Mouse (Mus musculus): Measurements from ENCODE around the gene Hoxa6. TPM values are rescaled to one million over a fixed set of nuclear protein-coding genes. Genes with fewer than 3 reads are reported as not detected.

Gene Hoxa6
- polyA plus RNA-seq, 1 experiment from 2014 or later = 2.2 TPM

DNA sequence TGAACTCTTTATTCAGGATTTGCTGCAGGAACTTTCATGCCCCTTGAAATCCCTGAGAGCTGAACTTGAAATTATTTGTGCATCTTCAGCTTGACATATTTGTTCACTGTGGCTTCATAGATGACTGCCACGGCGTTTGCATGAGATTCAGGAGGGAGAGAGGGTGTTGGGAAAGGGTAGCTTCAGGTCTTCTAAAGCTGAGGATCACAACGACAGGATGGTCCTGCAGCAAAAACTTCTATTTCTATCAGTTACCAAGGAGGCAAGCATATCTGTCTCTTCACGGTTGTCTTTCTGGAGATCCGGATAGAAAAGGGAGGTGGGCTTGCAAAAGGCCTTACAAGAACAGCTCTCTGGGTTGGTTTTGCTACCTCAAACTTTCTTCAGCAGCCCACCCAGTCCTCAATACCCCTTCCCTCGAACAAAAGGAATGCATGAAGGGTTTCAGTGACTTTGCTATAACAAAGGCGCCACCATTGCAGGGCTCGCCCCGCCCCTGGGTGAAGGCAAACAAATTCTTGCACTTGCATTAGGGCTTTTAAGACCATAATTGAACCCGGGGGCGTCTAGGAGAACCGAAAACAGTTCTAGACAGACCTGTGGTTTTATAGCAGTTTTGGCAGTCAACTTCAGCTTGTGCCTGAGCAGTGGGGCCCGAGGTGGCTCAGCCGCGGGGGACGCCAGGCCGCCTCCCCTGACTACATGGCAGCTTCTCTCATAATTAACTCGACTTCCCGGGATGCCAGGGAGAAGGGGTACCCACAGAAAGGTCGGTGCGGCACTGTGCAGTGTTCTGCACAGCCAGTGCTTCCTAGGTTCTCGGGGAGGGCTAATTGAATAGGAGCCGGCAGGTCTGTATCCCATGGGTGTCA is 39.5 kb upstream of the Hoxa6 start:
- no peak for ATAC-seq

DNA sequence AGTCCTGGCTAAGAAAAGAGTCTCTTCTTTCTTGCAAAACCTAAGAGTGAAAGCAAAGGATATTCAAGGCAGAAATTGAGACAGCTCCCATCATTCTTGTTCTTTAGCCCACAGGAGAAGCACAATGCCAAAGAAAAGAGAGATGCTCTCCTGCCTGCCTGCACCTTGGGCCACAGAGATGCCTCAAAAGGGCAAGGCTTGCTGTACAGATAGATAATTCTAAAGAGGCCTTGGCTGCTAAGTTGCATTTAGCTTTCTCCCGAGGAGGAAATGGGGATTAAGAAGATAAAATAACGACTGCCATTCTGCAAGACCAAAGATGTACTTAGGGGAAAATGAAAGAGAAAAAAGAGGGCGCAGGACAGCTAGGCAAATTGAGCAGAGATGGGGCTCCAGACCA is 38.4 kb upstream of the Hoxa6 start:
- ATAC-seq = no peak
- peaks cover 93% of the 10 kb centered on the region for H3K27me3 ChIP-seq (replicated peaks)
- WGBS = 6% methylated on average over 3 of the region's 3 CpGs
- peak overlapping the region; percentile 28; the same call in 1 of the 2 replicates for H3K4me3 ChIP-seq (replicated peaks)
- no peaks in the 10 kb centered on the region for H3K36me3 ChIP-seq
- H3K27ac ChIP-seq = no peak overlapping the region
- peak overlapping the region; percentile 43 for H3K4me2 ChIP-seq (replicated peaks)
- no peaks in the 10 kb centered on the region for H3K9me3 ChIP-seq
- H3K9ac ChIP-seq = peak overlapping the region; percentile 36; the same call in 1 of the 2 replicates
- 0 out of 2 replicates have a peak, but pooled peaks cover 18% of the 10 kb centered on the region for H3K4me1 ChIP-seq (replicated peaks)

More for the DNA sequence above, 39.5 kb upstream of the Hoxa6 start:
- H3K9me3 ChIP-seq = no peaks in the 10 kb centered on the region
- H3K27ac ChIP-seq = no peak overlapping the region
- H3K9ac ChIP-seq = no peak overlapping the region
- peak overlapping the region; percentile 30 for H3K4me2 ChIP-seq (replicated peaks)
- peaks cover 94% of the 10 kb centered on the region for H3K27me3 ChIP-seq (replicated peaks)
- 2% methylated on average over 23 of the region's 23 CpGs for WGBS
- H3K4me3 ChIP-seq (replicated peaks) = no peak overlapping the region
- H3K4me1 ChIP-seq (replicated peaks) = 0 out of 2 replicates have a peak, but pooled peaks cover 18% of the 10 kb centered on the region
- H3K36me3 ChIP-seq = no peaks in the 10 kb centered on the region

DNA sequence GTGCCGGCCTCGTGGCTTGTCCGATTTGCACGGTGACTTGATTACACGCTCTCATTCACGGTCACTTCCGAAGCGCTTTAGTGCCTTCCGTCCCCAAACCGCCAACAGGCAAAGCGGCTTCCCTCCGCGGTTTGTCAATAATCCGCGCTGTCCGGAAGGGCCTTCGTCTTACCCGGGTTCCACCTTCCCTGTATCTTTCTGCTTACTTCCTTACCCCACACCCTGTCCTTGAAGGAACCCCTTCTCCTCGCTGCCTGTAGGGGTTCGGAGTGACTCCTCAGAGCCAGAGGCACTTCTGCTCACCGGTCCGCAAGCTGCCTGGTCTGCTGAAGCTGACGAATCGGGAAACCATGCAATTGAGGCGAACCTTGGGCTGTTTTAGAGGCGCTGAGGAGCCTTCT is 37.9 kb upstream of the Hoxa6 start:
- no peak for ATAC-seq
- under 1% methylated on average over 26 of the region's 26 CpGs for WGBS
- H3K4me3 ChIP-seq (replicated peaks) = peak overlapping the region; percentile 28
- H3K27ac ChIP-seq = no peak overlapping the region
- H3K9ac ChIP-seq = peak overlapping the region; percentile 36
- no peaks in the 10 kb centered on the region for H3K9me3 ChIP-seq
- peak overlapping the region; percentile 43 for H3K4me2 ChIP-seq (replicated peaks)
- H3K27me3 ChIP-seq (replicated peaks) = peaks cover 93% of the 10 kb centered on the region
- H3K4me1 ChIP-seq (replicated peaks) = 0 out of 2 replicates have a peak, but pooled peaks cover 18% of the 10 kb centered on the region
- no peaks in the 10 kb centered on the region for H3K36me3 ChIP-seq

DNA sequence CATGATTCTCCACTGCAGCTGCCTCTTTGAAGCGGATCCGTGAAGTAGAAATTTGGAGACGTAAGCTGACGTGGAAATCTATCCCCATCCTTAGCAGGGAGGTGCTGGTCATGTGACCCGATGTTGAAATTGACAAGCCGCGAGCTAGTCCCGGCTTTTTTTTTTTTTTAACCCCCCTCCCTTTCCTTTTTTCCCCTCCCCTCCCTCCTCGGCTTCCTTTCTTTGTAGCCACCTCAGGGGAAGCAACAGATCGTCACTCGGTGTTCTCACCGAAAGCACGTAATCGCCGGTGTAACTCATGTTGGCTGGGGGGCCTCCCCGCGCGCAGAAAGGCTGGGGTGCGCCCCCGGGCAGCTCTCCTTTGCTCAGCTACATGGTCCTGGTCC is 37.2 kb upstream of the Hoxa6 start, which contains the start of gene Hoxa11:
Gene Hoxa11, minus strand, starts transcription at position 54 of the 386 bp plus-strand sequence.
- H3K9ac ChIP-seq = peak within 1 kb of the TSS; percentile 36
- ATAC-seq = peak; percentile 51; the same call in 1 of the 2 replicates
- WGBS = under 1% methylated on average over 20 of the region's 20 CpGs

DNA sequence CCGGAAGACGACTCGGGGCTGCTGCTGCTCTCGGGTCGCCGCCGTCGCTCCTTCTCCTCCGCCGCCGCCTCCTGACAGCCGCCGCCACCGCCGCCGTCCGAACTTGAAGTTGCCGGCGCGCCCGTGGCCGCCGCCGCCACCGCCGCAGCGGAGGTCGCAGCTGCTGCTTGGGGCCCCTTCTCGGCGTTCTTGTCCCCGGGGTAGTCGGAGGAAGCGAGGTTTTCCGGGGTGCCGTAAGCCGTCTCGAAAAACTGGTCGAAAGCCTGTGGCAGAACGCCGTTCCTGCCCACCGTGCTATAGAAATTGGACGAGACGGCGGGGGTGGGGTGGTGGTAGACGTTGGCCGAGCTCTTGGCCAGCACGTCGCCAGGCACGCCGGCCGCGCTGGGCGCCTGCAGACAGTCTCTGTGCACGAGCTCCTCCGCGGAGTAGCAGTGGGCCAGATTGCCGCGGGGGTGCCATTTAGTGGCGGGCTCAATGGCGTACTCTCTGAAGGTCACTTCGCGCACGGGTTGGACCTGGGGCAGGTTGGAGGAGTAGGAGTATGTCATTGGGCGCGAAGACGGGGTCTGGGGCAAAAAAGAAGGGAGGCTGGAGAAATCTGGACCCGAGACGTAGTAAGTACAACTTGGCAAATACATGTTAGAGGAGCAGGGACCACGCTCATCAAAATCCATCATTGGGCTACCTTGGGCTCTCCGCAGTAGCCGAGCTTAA is 36.7 kb upstream of the Hoxa6 start:
- H3K27ac ChIP-seq = 0 out of 2 replicates have a peak overlapping the region, but pooled peaks have one; percentile 27
- peak overlapping the region; percentile 21 for H3K9ac ChIP-seq
- H3K36me3 ChIP-seq = no peaks in the 10 kb centered on the region
- peak overlapping the region; percentile 28 for H3K4me3 ChIP-seq (replicated peaks)
- no peak for ATAC-seq
- WGBS = 1% methylated on average over 71 of the region's 71 CpGs
- peak overlapping the region; percentile 27 for H3K4me2 ChIP-seq (replicated peaks)
- no peaks in the 10 kb centered on the region for H3K9me3 ChIP-seq
- peaks cover 95% of the 10 kb centered on the region for H3K27me3 ChIP-seq (replicated peaks)
- H3K4me1 ChIP-seq (replicated peaks) = peaks cover 20% of the 10 kb centered on the region; the same call in 1 of the 2 replicates

More for the DNA sequence above, 37.2 kb upstream of the Hoxa6 start, which contains the start of gene Hoxa11:
- Histone ChIP-seq H3K36me3 (no peaks in the 10 kb centered on the region), H3K27me3 (replicated peaks) (peaks cover 93% of the 10 kb centered on the region), H3K27ac (peak within 1 kb of the TSS; percentile 60; the same call in 1 of the 2 replicates), H3K4me2 (replicated peaks) (peak within 1 kb of the TSS; percentile 43), H3K9me3 (no peaks in the 10 kb centered on the region), H3K4me3 (replicated peaks) (peak within 1 kb of the TSS; percentile 28), H3K4me1 (replicated peaks) (peaks cover 18% of the 10 kb centered on the region; the same call in 1 of the 2 replicates)

DNA sequence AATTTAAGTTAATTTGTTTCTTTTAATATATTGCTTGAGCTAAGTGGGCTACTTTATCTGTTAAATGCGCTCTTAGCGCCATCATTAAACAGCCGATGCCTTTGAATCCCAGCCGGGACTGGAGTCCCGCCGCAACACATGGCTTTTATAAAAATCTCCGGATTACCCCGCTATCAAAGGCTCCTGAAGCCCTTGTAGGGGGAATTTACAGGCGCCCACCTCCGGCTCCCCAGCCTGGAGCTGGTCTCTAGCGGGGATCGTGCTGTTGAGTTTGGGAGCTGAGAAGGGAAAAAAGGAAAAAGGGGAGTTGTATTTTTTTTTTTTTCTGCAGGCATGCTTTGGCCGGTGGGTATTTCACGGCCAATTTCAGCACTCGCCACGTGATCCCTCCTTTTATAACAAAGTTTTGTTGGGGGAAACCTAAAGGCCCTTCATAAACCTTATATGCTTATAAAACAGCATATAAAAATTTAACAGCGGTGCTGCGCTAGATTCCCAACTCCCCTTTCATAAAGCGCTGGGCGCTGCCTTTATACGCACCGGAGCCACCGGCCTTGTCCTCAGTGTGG is 36.0 kb upstream of the Hoxa6 start:
- Histone ChIP-seq H3K36me3 (no peaks in the 10 kb centered on the region), H3K27ac (no peak overlapping the region), H3K4me2 (replicated peaks) (peak overlapping the region; percentile 27), H3K27me3 (replicated peaks) (peaks cover 95% of the 10 kb centered on the region), H3K9me3 (no peaks in the 10 kb centered on the region), H3K4me1 (replicated peaks) (peaks cover 22% of the 10 kb centered on the region; the same call in 1 of the 2 replicates), H3K9ac (peak overlapping the region; percentile 21), H3K4me3 (replicated peaks) (peak overlapping the region; percentile 28)
- no peak for ATAC-seq
- 3% methylated on average over 23 of the region's 23 CpGs for WGBS

DNA sequence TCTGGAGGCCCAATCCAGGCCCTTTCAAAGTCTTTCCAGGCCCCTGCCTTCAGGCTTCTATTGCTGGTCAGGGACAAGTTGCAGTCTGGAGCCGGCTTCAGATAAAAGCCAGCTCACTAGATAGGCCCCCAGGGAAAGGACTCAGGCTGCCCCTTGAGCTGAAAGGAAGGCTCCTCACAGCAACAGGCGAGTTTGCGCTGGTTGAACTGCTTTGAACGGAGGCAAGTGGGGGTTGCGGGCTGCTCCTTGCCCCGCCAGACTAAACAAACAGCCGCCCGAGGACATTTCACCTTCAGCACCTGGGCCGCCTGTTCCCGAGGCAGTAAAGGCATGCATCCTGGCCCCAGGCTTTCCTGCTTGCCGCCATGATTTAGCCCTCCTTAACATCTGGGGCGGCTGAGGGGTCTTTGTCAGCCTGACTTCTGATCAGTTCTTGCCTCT is 35.2 kb upstream of the Hoxa6 start:
- no peak overlapping the region for H3K27ac ChIP-seq
- H3K36me3 ChIP-seq = no peaks in the 10 kb centered on the region
- peak overlapping the region; percentile 15 for H3K4me2 ChIP-seq (replicated peaks)
- peaks cover 92% of the 10 kb centered on the region for H3K27me3 ChIP-seq (replicated peaks)
- H3K9me3 ChIP-seq = no peaks in the 10 kb centered on the region
- peak overlapping the region; percentile 28 for H3K4me3 ChIP-seq (replicated peaks)
- H3K9ac ChIP-seq = no peak overlapping the region
- 2% methylated on average over 12 of the region's 12 CpGs for WGBS
- ATAC-seq = no peak
- peaks cover 22% of the 10 kb centered on the region; the same call in 1 of the 2 replicates for H3K4me1 ChIP-seq (replicated peaks)

DNA sequence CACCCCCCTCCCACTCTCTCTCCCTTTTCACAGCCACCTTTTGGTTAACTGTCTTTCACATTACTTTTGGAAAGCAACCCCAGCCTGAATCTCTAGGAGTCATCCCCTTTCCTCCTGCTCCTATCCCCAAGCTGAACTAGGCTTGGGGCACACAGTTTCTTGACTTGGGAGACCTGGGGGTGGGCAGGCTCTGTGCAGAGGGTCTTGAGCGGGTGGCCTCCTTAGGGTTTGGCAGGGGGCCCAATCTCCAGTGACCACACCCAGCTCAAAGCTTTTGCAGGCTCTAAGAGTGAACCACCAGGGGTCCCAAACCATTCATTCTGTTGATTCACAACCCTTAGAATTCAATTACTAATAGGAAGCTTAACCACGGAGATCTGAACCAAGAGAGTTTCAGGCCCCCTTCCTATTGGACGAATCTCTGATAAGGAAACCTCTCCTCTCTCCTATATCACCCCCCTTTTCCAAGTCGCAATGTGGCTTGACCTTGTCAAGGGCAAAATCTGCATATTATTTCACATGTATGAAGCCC is 34.3 kb upstream of the Hoxa6 start:
- peaks cover 87% of the 10 kb centered on the region for H3K27me3 ChIP-seq (replicated peaks)
- WGBS = 13% methylated on average over 4 of the region's 4 CpGs
- no peak overlapping the region for H3K27ac ChIP-seq
- H3K4me2 ChIP-seq (replicated peaks) = peak overlapping the region; percentile 15; the same call in 1 of the 2 replicates
- no peak overlapping the region for H3K9ac ChIP-seq
- peaks cover 22% of the 10 kb centered on the region; the same call in 1 of the 2 replicates for H3K4me1 ChIP-seq (replicated peaks)
- no peaks in the 10 kb centered on the region for H3K9me3 ChIP-seq
- no peak for ATAC-seq
- H3K36me3 ChIP-seq = no peaks in the 10 kb centered on the region
- no peak overlapping the region for H3K4me3 ChIP-seq (replicated peaks)

DNA sequence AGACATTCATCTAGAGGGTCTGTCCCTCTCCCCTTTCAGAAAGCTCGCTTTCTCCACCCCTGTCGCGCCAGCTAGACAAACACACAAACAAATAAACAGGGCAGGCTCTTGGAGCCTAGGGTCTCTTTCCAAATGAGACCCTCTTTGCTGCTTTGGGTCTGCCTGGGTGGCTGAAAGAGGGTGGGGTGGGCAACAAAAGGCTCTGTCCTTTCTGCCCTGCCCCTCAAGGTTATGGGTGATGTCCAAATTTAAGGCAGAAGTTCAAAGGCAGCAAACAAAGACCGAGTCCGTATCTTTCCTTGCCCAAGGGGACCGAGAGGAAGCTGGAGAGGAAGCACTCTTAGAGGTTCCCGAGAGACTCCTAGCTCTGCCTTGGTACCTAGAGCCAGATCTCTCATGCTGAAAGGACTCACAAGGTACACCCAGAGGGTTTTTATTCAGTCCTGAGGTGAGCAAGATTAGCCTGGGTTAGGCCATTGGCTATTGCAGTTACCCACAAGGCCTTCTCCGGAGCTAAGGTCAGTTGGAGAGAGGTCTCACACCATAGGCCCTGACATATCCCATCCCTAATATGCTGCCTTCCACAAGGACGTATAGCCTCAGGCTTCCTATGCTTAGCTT is 32.6 kb upstream of the Hoxa6 start:
- H3K4me3 ChIP-seq (replicated peaks) = no peak overlapping the region
- H3K9me3 ChIP-seq = no peaks in the 10 kb centered on the region
- no peak overlapping the region for H3K27ac ChIP-seq
- WGBS = 7% methylated on average over 9 of the region's 9 CpGs
- 0 out of 2 replicates have a peak overlapping the region, but pooled peaks have one; percentile 40 for H3K4me2 ChIP-seq (replicated peaks)
- H3K36me3 ChIP-seq = no peaks in the 10 kb centered on the region
- H3K9ac ChIP-seq = no peak overlapping the region
- peaks cover 19% of the 10 kb centered on the region; the same call in 1 of the 2 replicates for H3K4me1 ChIP-seq (replicated peaks)
- H3K27me3 ChIP-seq (replicated peaks) = peaks cover 89% of the 10 kb centered on the region
- no peak for ATAC-seq

DNA sequence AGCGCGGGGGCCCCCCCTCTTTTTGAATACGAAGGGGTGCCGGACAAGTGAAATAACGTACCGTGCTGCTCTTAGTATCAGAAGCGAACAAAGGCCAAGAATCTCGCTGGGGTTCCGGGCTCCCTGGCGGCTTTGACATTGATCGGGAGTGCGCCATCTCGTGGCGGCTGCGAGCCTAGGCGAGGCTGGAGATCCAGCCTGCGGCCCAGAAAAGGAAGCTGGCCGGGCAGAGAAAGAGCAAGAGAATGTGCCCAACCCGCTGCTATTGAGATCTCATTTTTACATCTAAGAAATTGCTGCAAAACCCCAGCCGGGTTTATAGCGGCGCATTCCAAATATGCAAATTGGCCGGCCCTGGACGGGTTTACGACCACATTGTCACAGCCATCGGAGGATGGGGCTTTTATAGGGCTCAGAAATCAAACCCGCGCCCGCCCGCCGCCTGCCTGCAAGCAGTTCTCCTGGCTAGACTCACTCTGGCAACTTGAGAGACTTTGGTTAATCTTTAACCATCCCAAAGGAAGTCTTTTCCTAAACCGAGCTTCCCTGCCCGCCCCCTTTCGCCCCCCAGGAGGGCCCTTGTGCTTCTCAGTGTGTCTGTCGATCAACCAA is 32.0 kb upstream of the Hoxa6 start, which contains the start of gene Hoxa10:
Gene Hoxa10, minus strand, starts transcription at position 466 of the 612 bp plus-strand sequence.
- Histone ChIP-seq H3K4me3 (replicated peaks) (peak within 1 kb of the TSS; percentile 26), H3K9ac (0 out of 2 replicates have a peak within 1 kb of the TSS, but pooled peaks have one; percentile 3), H3K4me1 (replicated peaks) (peaks cover 13% of the 10 kb centered on the region; the same call in 1 of the 2 replicates), H3K36me3 (no peaks in the 10 kb centered on the region), H3K9me3 (no peaks in the 10 kb centered on the region), H3K27ac (peak within 1 kb of the TSS; percentile 25), H3K4me2 (replicated peaks) (peak within 1 kb of the TSS; percentile 40), H3K27me3 (replicated peaks) (peaks cover 89% of the 10 kb centered on the region)
- 1% methylated on average over 35 of the region's 35 CpGs for WGBS
- ATAC-seq = peak; percentile 77

All from intestine, embryonic 15.5 days (tissue).